Mouse (Mus musculus): ENCODE measurements around the gene Cyp4a12a. TPM values are rescaled to one million over a fixed set of nuclear protein-coding genes. Genes with fewer than 3 reads are reported as not detected.
A peak's percentile ranks its signal among the peaks of the same experiment; 100 is the strongest.
"Not testable (repeated sequence)": the region's sequence is repeated elsewhere in the genome, so short reads cannot be mapped to it uniquely, and the experiment has no call there.

Gene Cyp4a12a
- polyA plus RNA-seq (2015; fragmentation: Nextera tagmentation; extraction: Ambion mirVana) = not detected in 2 replicates

GRCm38 (mm10) chr4:115298746-115299145 is at the start of gene Cyp4a12a:
Gene Cyp4a12a, plus strand, starts transcription at chr4:115299046.
- not testable (repeated sequence) for H3K9me3 ChIP-seq; H3K36me3 ChIP-seq; H3K4me3 ChIP-seq; H3K4me1 ChIP-seq (replicated peaks); H3K27me3 ChIP-seq; ATAC-seq (ENCODE audit: low read depth); H3K27ac ChIP-seq (replicated peaks); H3K9ac ChIP-seq; H3K4me2 ChIP-seq

- not testable (repeated sequence) for H3K4me1 ChIP-seq (replicated peaks); ATAC-seq (ENCODE audit: low read depth); H3K27me3 ChIP-seq; H3K4me2 ChIP-seq; H3K9me3 ChIP-seq; H3K4me3 ChIP-seq; H3K36me3 ChIP-seq; H3K9ac ChIP-seq; H3K27ac ChIP-seq (replicated peaks)
- 82% methylated on average over 3 of the region's 4 CpGs for WGBS
These were observed 33.9 kb upstream of the Cyp4a12a start for GRCm38 (mm10) chr4:115264687-115265569.

DNA sequence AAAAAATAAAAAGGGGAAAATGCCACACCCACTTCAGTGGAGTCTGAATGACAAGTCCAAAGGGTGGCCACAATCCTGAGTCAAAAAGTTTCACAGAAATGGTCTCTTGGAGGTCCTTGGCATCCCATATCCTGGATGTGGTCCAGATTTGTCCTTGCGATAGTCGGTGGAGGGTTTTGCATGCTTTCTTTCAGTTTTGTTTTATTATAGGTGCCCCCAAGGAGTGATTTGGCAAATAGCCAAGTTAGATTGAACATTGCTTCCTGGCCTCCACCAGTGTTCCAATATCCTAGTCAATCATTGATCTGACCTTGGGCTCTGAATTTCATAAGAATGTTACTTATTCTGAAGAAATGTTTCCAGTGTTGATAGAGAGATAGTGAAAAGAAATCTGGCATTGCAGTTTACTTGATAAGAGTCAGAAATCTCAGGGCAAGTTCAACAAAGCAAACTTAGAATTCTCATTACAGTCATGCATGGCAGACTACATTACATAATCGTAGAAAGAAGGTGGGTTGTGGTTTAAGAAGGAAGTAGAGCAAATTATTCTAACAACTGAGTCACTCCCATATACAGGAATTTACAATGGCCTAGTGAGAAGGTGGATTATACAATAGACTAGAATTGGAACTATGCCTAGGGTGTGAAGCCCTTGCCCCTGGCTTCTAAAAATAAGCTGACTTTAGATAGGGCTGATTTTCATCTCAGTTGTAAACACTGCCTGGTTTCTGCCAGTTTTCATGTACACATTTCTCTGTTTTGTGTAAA is 20.4 kb upstream of the Cyp4a12a start:
- not testable (repeated sequence) for H3K4me3 ChIP-seq; ATAC-seq (ENCODE audit: low read depth); H3K27me3 ChIP-seq; H3K27ac ChIP-seq (replicated peaks); H3K4me1 ChIP-seq (replicated peaks); H3K36me3 ChIP-seq; H3K9ac ChIP-seq; H3K9me3 ChIP-seq; H3K4me2 ChIP-seq
- WGBS = 89% methylated on average over 2 of the region's 3 CpGs

DNA sequence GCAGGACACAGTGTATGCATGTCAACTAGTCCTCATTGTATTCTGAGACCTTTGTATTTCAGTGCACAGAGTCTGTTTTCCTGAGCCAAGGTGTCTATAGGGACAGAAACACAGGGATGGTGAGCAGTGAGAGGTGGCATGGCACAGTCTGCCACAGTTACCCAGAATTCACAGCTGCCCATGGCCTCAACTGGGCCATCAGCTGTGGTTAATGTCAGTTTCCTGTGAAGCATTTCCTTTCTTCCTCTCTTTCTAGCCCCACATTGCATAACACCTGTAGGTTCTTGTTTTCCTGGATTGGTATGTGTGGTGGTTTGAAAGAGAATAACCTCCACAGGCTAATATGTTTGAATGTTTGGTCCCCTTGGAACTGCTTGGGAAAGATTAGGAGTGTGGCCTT is 18.5 kb upstream of the Cyp4a12a start:
- no peaks in the 10 kb centered on the region for H3K36me3 ChIP-seq
- peak; percentile 30 for ATAC-seq (ENCODE audit: low read depth)
- no peaks in the 10 kb centered on the region for H3K9me3 ChIP-seq
- H3K4me1 ChIP-seq (replicated peaks) = 0 out of 2 replicates have a peak, but pooled peaks cover 3% of the 10 kb centered on the region
- H3K4me2 ChIP-seq = peak overlapping the region; percentile 58
- H3K27ac ChIP-seq (replicated peaks) = no peak overlapping the region
- peak overlapping the region; percentile 58; the same call in 1 of the 2 replicates for H3K9ac ChIP-seq
- H3K4me3 ChIP-seq = peak overlapping the region; percentile 40
- H3K27me3 ChIP-seq = no peaks in the 10 kb centered on the region

- peak; percentile 84 for ATAC-seq (ENCODE audit: low read depth)
- H3K36me3 ChIP-seq; H3K27me3 ChIP-seq; H3K27ac ChIP-seq (replicated peaks); H3K4me1 ChIP-seq (replicated peaks); H3K9me3 ChIP-seq: not testable (repeated sequence)
- peak overlapping the region; percentile 40 for H3K4me3 ChIP-seq
- WGBS = 13% methylated on average over 10 of the region's 10 CpGs
- H3K4me2 ChIP-seq = peak overlapping the region; percentile 58
- H3K9ac ChIP-seq = peak overlapping the region; percentile 58
These were observed 18.1 kb upstream of the Cyp4a12a start for GRCm38 (mm10) chr4:115280779-115281178.

- H3K27ac ChIP-seq (replicated peaks); H3K4me1 ChIP-seq (replicated peaks); H3K36me3 ChIP-seq; H3K9me3 ChIP-seq; H3K27me3 ChIP-seq: not testable (repeated sequence)
- 16% methylated on average over 23 of the region's 23 CpGs for WGBS
- peak; percentile 86 for ATAC-seq (ENCODE audit: low read depth)
- Histone ChIP-seq H3K9ac (peak overlapping the region; percentile 58; the same call in 1 of the 2 replicates), H3K4me3 (peak overlapping the region; percentile 40), H3K4me2 (peak overlapping the region; percentile 58)
These were observed 17.5 kb upstream of the Cyp4a12a start for GRCm38 (mm10) chr4:115281231-115281767.

GRCm38 (mm10) chr4:115325722-115326121 is 26.9 kb downstream of the Cyp4a12a start:
- H3K27ac ChIP-seq (replicated peaks); H3K4me1 ChIP-seq (replicated peaks); H3K9ac ChIP-seq; ATAC-seq (ENCODE audit: low read depth); H3K4me2 ChIP-seq; H3K27me3 ChIP-seq; H3K9me3 ChIP-seq; H3K36me3 ChIP-seq; H3K4me3 ChIP-seq: not testable (repeated sequence)

DNA sequence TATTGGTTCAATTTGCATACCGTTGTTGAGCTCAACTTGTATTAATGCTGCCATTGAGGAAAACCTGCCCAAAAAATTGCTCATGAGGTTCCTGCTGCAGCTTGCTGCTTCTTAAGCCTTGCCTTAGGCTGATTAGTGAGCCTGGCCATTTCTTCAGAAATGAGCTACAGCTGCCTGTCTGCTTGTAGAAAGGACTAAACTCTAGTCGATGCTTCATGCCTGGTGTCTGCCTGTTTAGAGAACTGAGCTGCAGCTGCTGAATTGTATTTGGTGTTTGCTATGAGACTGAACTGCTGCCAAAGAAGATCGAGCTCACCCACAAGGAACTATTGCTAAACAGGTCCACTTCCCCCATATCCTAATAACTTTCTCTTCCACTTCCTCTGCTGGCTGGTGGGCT is 66.8 kb downstream of the Cyp4a12a start:
- 88% methylated on average over 3 of the region's 3 CpGs for WGBS
- H3K4me3 ChIP-seq; H3K36me3 ChIP-seq; H3K4me1 ChIP-seq (replicated peaks); H3K27ac ChIP-seq (replicated peaks); H3K27me3 ChIP-seq; ATAC-seq (ENCODE audit: low read depth); H3K9me3 ChIP-seq; H3K4me2 ChIP-seq; H3K9ac ChIP-seq: not testable (repeated sequence)

DNA sequence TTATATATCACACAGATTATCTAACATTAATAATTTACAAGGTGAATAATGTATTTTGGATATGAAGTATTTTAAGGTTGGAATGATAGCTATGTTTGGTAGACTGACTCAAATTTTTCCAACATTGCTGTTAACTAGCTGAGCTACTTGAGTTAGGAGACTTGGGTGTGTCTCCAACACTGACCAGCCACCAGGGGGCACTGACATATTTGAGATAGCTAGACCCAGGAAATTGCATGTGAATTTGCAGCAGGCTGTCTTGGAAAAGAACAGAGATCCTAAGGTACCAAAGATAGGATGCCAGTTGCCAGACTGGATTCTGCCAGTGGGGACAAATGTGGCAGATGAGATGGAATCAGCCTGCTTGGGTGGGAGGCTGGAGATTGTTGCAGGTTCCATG is 69.2 kb downstream of the Cyp4a12a start:
- H3K36me3 ChIP-seq; ATAC-seq (ENCODE audit: low read depth); H3K27ac ChIP-seq (replicated peaks); H3K4me3 ChIP-seq; H3K27me3 ChIP-seq; H3K9ac ChIP-seq; H3K4me2 ChIP-seq; H3K4me1 ChIP-seq (replicated peaks); H3K9me3 ChIP-seq: not testable (repeated sequence)

Other genes starting within 250 kb of the Cyp4a12a start
- 1.9 and 2.0 TPM in 2 replicates for gene Tal1, start 242.6 kb upstream of the Cyp4a12a start, polyA plus RNA-seq (2015; fragmentation: Nextera tagmentation; extraction: Ambion mirVana)
- 5.7 and 5.8 TPM in 2 replicates for gene Pdzk1ip1, start 210.3 kb upstream of the Cyp4a12a start, polyA plus RNA-seq (2015; fragmentation: Nextera tagmentation; extraction: Ambion mirVana)
- 5.5 and 7.1 TPM in 2 replicates for gene Cyp4x1, start 164.8 kb upstream of the Cyp4a12a start, polyA plus RNA-seq (2015; fragmentation: Nextera tagmentation; extraction: Ambion mirVana)
- gene Cyp4a29, start 57.0 kb upstream of the Cyp4a12a start, polyA plus RNA-seq (2015; fragmentation: Nextera tagmentation; extraction: Ambion mirVana) = not detected in 2 replicates
- not detected in 2 replicates for gene Cyp4a12b, start 112.6 kb downstream of the Cyp4a12a start, polyA plus RNA-seq (2015; fragmentation: Nextera tagmentation; extraction: Ambion mirVana)
- gene Cyp4a30b, start 153.6 kb downstream of the Cyp4a12a start, polyA plus RNA-seq (2015; fragmentation: Nextera tagmentation; extraction: Ambion mirVana) = not detected in 2 replicates
- gene Cyp4a14, start 197.1 kb downstream of the Cyp4a12a start, polyA plus RNA-seq (2015; fragmentation: Nextera tagmentation; extraction: Ambion mirVana) = not detected in 2 replicates
- gene Cyp4a10, start 219.2 kb downstream of the Cyp4a12a start, polyA plus RNA-seq (2015; fragmentation: Nextera tagmentation; extraction: Ambion mirVana) = not detected in 2 replicates

Measured in neural tube, embryonic 13.5 days (tissue).